Mouse (Mus musculus) T-helper 1 cell (primary cell): ENCODE data around the gene Exoc4.

Experiments used
- in situ Hi-C: fragments of 300-600 bp; cut with MboI, MseI; formaldehyde crosslinking; loops from one replicate; pipeline ENCODE4 v1.15.1; 2025; ENCODE audit warnings: high pct_unique_total_duplicates

Exoc4 gene

DNA sequence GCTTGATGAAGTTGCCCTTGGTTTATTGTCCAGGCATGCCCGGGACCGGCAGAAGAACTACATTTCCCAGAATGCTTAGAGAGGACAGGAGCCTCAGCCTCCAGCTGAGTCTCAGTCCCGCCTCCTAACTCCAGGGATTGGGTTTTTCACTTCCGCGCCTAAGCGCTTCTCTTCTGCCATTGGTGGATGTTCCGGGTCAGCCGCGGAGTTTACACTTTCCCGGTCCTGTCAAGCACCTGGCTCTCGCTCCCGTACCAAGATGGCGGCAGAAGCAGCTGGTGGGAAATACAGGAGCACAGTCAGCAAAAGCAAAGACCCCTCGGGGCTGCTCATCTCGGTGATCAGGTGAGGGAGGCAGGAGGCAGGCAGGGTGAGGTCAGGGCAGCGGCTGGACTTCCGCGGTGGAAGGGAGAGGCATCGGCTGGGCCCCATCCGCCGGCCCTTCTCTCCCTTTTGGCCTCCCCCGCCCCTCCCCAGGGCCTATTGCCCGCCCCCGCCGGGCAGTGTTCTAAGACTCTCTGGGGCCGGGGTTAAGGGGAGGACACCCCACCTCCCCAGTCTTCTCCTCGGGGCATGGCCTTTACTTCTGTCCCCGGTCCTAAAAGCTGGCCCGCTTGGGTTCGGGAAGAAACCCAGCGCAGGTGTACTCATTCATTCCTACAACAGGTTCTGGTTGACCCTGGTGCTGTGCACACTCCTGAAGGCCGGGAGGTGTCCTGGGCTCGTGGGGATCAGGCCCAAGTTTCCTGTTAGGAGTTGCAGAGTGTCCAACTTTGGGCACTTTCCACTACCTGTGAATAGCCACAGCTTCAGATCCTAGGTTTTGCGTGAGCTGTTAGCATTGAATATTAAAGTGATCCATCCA, at the start of gene Exoc4:
Gene Exoc4 (plus strand): TSS at position 192 of the 865 bp plus-strand sequence.
- in situ Hi-C loops: no loop called here

GRCm38 (mm10) chr6:33218780-33219179, 30.1 kb upstream of the Exoc4 start:
- in situ Hi-C loops: no loop called here

GRCm38 (mm10) chr6:33226700-33227099, 22.2 kb upstream of the Exoc4 start:
- in situ Hi-C loops: no loop called here

DNA sequence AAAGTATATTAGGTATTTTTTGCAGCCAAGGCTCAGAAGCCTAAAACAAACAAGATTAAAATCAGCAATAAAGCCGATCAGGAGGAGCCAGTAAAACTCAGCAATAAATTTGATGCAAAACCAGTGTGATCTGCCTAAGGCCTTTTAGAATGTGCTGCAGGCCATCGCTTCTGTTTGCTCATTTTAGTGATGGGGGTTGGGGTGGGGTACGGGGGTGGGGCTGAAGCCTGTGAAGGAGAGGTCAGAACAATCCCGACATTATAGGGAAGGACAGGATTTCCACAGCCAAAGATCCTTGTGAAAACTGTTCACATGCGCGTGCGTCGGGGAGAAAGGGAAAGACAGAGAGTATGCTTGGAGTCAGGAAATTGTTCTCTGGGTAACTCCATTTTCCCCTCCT, 21.5 kb upstream of the Exoc4 start:
- in situ Hi-C loops: no loop called here

- in situ Hi-C loops: no loop called here
Measured at GRCm38 (mm10) chr6:33241250-33241649, 7.6 kb upstream of the Exoc4 start.

DNA sequence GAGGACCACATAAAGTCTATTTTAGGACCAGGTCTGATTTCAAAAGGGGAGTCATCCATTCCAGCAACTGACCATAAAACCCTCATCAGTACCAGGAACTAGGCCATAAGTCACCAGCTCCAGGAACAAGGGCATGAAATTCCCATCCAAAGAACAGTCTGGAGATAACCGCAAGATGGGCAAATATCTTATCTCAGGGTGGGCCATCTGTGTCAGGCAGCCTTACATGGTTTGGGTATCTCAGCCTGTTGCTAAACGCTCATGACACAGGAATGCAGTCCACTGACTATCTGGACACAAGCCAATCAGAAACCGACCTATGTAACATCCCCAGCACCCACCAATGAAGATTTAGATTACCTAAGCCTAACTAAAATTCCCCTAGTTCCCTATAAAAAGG, 4.3 kb upstream of the Exoc4 start:
- in situ Hi-C loops: no loop called here

- in situ Hi-C loops: no loop called here
Measured at GRCm38 (mm10) chr6:33247146-33247545, 1.7 kb upstream of the Exoc4 start.

DNA sequence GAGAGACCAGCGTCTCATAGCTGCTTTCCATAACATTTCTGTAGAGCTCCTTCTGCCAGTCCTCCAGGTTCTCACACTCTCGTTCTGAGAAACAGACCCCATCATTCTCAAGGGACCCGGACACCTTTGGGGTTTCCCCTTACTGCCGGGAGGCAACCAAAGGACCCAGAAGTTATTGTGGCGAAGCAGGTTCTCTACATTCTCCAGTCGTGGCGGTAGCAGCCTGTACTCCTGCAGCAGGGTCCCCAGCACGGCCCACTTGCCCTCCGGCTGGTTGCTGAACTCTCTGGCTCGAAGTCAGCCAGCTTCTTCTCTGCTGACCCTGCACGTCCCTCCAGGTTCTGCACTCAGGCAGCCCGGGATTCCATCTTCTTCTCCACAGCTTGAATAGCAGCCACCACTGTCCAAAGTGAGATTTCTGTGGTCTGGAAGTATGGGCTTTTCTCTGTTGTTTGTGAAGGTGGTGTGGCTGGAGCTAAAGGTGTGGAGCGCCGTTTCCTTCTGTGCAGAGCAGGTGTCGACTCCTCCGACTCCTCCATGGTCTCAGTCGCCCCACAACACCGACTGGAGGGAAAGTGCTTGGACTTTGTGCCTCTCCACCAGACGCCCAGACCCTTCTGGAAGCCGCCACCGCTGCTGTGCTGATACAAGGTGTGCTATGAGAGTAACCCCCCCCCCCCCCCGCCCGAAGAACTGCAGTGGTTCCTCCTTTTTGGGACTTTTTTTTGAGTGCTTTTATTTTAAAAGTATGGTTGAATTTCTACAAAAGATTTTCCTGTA, 1.1 kb upstream of the Exoc4 start:
- in situ Hi-C loops: no loop called here

- in situ Hi-C loops: no loop called here
Measured at GRCm38 (mm10) chr6:33256638-33257037, 7.8 kb downstream of the Exoc4 start.

DNA sequence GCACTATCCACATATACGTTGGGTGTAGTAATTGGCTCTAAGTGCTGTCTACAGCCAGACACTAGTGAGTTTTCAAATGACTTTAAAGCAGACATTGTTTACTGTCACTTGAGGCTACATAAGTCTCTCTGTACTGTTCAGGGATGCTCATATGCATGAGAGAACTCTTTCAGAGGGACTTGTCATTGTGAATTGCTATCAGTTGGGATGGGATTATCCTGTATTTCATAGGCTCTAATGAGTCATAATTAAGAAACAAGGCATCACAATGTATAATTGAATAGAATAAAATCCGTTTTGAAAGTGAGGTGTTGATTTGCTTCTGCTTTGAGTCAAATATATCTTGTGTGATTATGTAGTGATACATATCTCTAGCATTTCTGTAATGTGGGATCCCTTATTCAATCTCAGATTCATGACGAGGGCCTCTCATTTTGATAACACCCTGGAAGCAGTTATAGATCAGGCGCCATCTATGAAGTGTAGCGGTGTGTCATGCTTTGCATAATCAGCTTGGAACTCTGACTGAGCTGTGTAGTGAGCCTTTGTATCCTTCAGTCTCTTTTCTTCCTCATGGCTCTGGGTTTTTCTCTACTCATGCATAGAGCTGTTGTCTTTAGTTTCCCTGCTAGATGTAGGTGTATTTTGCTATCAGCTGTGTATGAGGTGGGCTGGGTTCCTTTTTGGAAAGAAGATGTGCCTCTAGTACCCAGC, 8.3 kb downstream of the Exoc4 start:
- in situ Hi-C loops: no loop called here

- in situ Hi-C loops: no loop called here
Measured at GRCm38 (mm10) chr6:33259926-33260325, 11.0 kb downstream of the Exoc4 start.

- in situ Hi-C loops: no loop called here
Measured at GRCm38 (mm10) chr6:33261606-33262005, 12.7 kb downstream of the Exoc4 start.

- in situ Hi-C loops: no loop called here
Measured at GRCm38 (mm10) chr6:33263950-33264349, 15.1 kb downstream of the Exoc4 start.

DNA sequence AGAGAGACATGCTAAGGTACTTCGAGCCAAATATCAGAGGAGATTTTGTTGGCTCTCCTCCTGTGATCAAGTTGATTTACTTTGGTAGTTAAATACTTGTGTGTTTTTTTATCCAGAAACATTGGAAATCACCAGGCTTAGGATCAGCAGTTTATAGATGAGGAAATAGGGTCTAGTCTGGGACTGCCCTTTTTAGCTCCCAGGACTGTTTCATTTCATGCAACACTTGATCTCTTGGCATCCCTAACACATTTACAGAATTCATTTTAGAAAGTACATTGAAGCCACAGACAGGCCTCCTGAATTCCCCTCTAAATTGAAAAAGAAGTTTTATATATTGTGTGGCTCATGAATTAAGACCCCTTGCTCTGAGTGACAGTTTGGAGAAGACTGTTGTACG, 15.5 kb downstream of the Exoc4 start:
- in situ Hi-C loops: no loop called here

- in situ Hi-C loops: no loop called here
Measured at GRCm38 (mm10) chr6:33267571-33267970, 18.7 kb downstream of the Exoc4 start.

- in situ Hi-C loops: no loop called here
Measured at GRCm38 (mm10) chr6:33283523-33283922, 34.6 kb downstream of the Exoc4 start.

DNA sequence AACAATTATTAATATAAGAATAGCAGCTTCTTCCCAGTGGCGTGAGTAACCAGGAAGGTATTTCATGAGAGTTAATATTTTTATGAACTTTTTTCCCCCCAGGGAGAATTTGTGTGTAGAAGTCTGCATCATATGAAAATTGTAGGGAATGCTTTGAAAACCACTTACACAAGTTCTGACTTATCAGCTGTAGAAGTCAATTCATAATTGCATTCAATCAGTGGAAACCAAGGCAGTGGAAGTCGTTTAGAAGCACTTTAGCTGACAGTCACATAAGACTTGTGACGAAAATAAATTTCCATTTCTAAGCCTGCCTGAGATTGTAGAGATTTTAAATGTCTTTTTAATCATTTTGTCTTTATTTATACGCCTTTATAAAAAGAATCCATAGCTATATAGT, 35.1 kb downstream of the Exoc4 start:
- in situ Hi-C loops: no loop called here

- in situ Hi-C loops: no loop called here
Measured at GRCm38 (mm10) chr6:33286376-33286775, 37.5 kb downstream of the Exoc4 start.

- in situ Hi-C loops: no loop called here
Measured at GRCm38 (mm10) chr6:33294626-33295025, 45.7 kb downstream of the Exoc4 start.

DNA sequence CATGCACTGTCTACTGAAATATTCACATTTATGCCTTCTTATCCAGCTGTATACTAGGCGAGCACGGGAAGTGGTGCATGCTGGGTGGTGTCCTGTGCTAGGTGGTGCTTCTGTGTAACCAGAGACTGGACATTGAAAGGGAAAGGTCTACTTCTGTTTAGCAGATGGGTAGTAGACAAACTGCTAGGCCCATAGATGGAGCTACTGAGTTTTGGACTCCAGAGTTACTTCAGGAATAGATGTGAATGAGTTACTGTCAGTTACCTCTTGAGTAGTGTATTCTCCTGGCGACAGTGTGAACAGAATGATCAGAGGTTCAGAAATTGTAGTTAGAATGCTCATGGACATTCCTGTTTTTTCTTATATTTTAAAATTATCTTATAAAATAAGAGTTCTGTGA, 48.7 kb downstream of the Exoc4 start:
- in situ Hi-C loops: no loop called here

- in situ Hi-C loops: no loop called here
Measured at GRCm38 (mm10) chr6:33298768-33299167, 49.9 kb downstream of the Exoc4 start.

GRCm38 (mm10) chr6:33305996-33306395, 57.1 kb downstream of the Exoc4 start:
- in situ Hi-C loops: no loop called here
